Mouse (Mus musculus): Measurements from ENCODE around the gene Olfr1424.

DNA sequence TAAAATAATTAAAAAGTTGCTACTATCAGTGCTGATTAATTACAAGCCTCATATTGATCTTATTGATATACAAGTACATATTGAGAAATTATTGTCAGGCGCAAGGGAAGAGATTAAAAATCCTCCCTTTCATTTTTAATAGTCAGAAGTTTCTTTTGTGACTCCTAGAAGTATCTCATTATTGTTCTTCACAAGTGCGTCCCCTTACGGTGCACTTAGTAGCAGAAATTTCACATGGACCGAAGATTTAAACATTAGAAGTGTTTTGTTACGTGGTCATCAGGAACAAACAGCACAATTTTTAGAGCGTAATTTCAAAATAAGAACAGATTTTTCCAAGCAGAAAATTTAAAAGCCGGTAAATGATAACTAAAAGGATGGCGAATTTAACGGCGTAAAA is 49.9 kb downstream of the Olfr1424 start:
- TF ChIP-seq CTCF (IDR thresholded peaks at IDR 0.05; ENCODE audit: control insufficient read depth, insufficient read depth, insufficient read length): no peak
- TF ChIP-seq CEBPB (IDR thresholded peaks at IDR 0.05; ENCODE audit: low read depth): no peak
- no peak for TF ChIP-seq USF1 (IDR thresholded peaks at IDR 0.05; ENCODE audit: low read depth)
- TF ChIP-seq MAX (IDR thresholded peaks at IDR 0.05): no peak
- TF ChIP-seq MYOG (IDR thresholded peaks at IDR 0.05; ENCODE audit: control insufficient read depth, extremely low read depth, insufficient read length): no peak
- no peak for TF ChIP-seq MYOD1 (IDR thresholded peaks at IDR 0.05; ENCODE audit: control insufficient read depth, insufficient read length, low read depth)

All from C2C12 (cell line).